Mouse (Mus musculus) midbrain, embryonic 13.5 days (tissue): ENCODE results near the gene Me1. TPM values are rescaled to one million over a fixed set of nuclear protein-coding genes. Genes with fewer than 3 reads are reported as not detected.
A peak's percentile ranks its signal among the peaks of the same experiment; 100 is the strongest.

Experiments
- ATAC-seq: fragments of 200-750 bp; cut with Nextera tagmentation; 2 replicates; pipeline ENCODE4 v1.8.0; 2017; ENCODE audit warnings: mild to moderate bottlenecking, moderate TSS enrichment, moderate library complexity
- H3K27ac ChIP-seq: fragments of 300-500 bp; sonication (generic); 2 replicates; pipeline ENCODE4 v1.5.1; 2015; ENCODE audit warnings: inconsistent platforms, mild to moderate bottlenecking, moderate library complexity
- H3K27me3 ChIP-seq: fragments of 300-500 bp; sonication (generic); 2 replicates; pipeline ENCODE4 v1.6.1; 2015; ENCODE audit warnings: mild to moderate bottlenecking, inconsistent platforms
- H3K36me3 ChIP-seq: fragments of 300-500 bp; sonication (generic); 2 replicates; pipeline ENCODE4 v1.6.1; 2015; ENCODE audit warnings: mild to moderate bottlenecking, inconsistent platforms
- H3K4me1 ChIP-seq: fragments of 300-500 bp; sonication (generic); replicated peaks from 2 replicates; pipeline ENCODE4 v1.6.1; 2015; ENCODE audit warnings: inconsistent platforms
- H3K4me2 ChIP-seq: fragments of 300-500 bp; sonication (generic); replicated peaks from 2 replicates; pipeline ENCODE4 v1.6.1; 2015; ENCODE audit warnings: moderate library complexity, mild to moderate bottlenecking, inconsistent platforms
- H3K4me3 ChIP-seq: fragments of 300-500 bp; sonication (generic); replicated peaks from 2 replicates; pipeline ENCODE4 v1.5.1; 2015; ENCODE audit warnings: mild to moderate bottlenecking, inconsistent platforms
- H3K9ac ChIP-seq: fragments of 300-500 bp; sonication (generic); replicated peaks from 2 replicates; pipeline ENCODE4 v1.6.1; 2015; ENCODE audit warnings: mild to moderate bottlenecking, inconsistent platforms
- H3K9me3 ChIP-seq: fragments of 300-500 bp; sonication (generic); 2 replicates; pipeline ENCODE4 v1.6.1; 2016; ENCODE audit warnings: mild to moderate bottlenecking, inconsistent platforms
- WGBS: fragments of 180-500 bp; shearing (Covaris S2); methylation state at CpG from one replicate; pipeline ENCODE4 v1.1.7; 2015; 5-methylcytosine and 5-hydroxymethylcytosine counted together
- polyA plus RNA-seq: library from polyadenylated mRNA; unstranded; fragments of >200 nt; fragmentation: Nextera tagmentation; extraction: Ambion mirVana; gene quantifications from 2 replicates; pipeline ENCODE4 v1.2.1, GENCODE M21; 2015

Me1 gene
- 18.7 and 20.1 TPM in 2 replicates for polyA plus RNA-seq

GRCm38 (mm10) chr9:86695818-86696261 lies at the start of gene Me1:
Gene Me1 (minus strand): TSS chr9:86695953.
- 0 out of 2 replicates have a peak within 1 kb of the TSS, but pooled peaks have one; percentile 30 for H3K27ac ChIP-seq
- peak; percentile 90 for ATAC-seq
- peak within 1 kb of the TSS; percentile 83 for H3K9ac ChIP-seq
- peak within 1 kb of the TSS; percentile 81 for H3K4me2 ChIP-seq
- H3K9me3 ChIP-seq, result no peaks in the 10 kb centered on the region
- H3K27me3 ChIP-seq, result no peaks in the 10 kb centered on the region
- WGBS, result 1% methylated on average over 46 of the region's 46 CpGs
- 0 out of 2 replicates have a peak, but pooled peaks cover 3% of the 10 kb centered on the region for H3K4me1 ChIP-seq
- H3K4me3 ChIP-seq, result peak within 1 kb of the TSS; percentile 76
- H3K36me3 ChIP-seq, result no peaks in the 10 kb centered on the region

GRCm38 (mm10) chr9:86744041-86744440 lies 48.3 kb upstream of the Me1 start:
- no peaks in the 10 kb centered on the region for H3K36me3 ChIP-seq
- 32% methylated on average over 5 of the region's 5 CpGs for WGBS
- H3K27me3 ChIP-seq, result peaks cover 10% of the 10 kb centered on the region
- H3K4me3 ChIP-seq, result no peak overlapping the region; the same call in 1 of the 2 replicates
- H3K9ac ChIP-seq, result no peak overlapping the region
- no peaks in the 10 kb centered on the region for H3K9me3 ChIP-seq
- no peak for ATAC-seq
- H3K4me2 ChIP-seq, result peak overlapping the region; percentile 67
- peaks cover 13% of the 10 kb centered on the region for H3K4me1 ChIP-seq
- no peak overlapping the region for H3K27ac ChIP-seq

GRCm38 (mm10) chr9:86742959-86743911 lies 47.5 kb upstream of the Me1 start, which contains the start of gene Prss35:
Gene Prss35 (plus strand): TSS chr9:86743649.
- Histone ChIP-seq H3K4me3 (peak within 1 kb of the TSS; percentile 39), H3K9me3 (no peaks in the 10 kb centered on the region), H3K9ac (peak within 1 kb of the TSS; percentile 59), H3K36me3 (no peaks in the 10 kb centered on the region), H3K27ac (no peak within 1 kb of the TSS), H3K27me3 (peaks cover 10% of the 10 kb centered on the region), H3K4me2 (peak within 1 kb of the TSS; percentile 67), H3K4me1 (peaks cover 13% of the 10 kb centered on the region)
- peak; percentile 90 for ATAC-seq
- whole genome bisulfite sequencing, result 2% methylated on average over 19 of the region's 19 CpGs

DNA sequence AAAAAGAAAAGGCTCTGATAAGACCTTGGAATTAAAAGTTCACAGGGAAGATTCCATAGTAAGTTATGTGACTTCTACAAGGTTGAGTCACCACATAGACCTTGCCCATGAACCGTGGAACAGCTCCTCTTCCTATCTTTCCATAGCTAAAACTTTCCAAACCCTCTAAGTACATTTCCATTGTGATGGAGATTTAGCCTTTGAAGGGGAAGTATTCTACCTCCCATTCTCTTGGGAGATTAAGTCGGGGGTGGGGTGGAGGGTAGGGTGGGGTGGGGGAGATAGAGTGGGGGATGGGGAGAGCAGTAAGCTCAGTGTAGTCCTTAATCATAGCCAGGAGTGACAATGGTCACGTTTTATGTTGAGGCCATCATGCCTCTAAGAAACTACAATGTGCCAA lies 44.2 kb upstream of the Me1 start:
- Histone ChIP-seq H3K27me3 (peaks cover 10% of the 10 kb centered on the region), H3K36me3 (no peaks in the 10 kb centered on the region), H3K9ac (no peak overlapping the region), H3K27ac (no peak overlapping the region), H3K4me1 (peaks cover 13% of the 10 kb centered on the region), H3K9me3 (no peaks in the 10 kb centered on the region), H3K4me2 (no peak overlapping the region), H3K4me3 (no peak overlapping the region)
- no peak for ATAC-seq
- 10% methylated on average over 3 of the region's 3 CpGs for WGBS

- H3K9ac ChIP-seq, result no peak overlapping the region
- no peaks in the 10 kb centered on the region for H3K9me3 ChIP-seq
- H3K36me3 ChIP-seq, result no peaks in the 10 kb centered on the region
- H3K27me3 ChIP-seq, result no peaks in the 10 kb centered on the region
- 95% methylated on average over 8 of the region's 8 CpGs for WGBS
- no peak overlapping the region for H3K4me3 ChIP-seq
- H3K4me2 ChIP-seq, result no peak overlapping the region
- H3K27ac ChIP-seq, result no peak overlapping the region
- peaks cover 11% of the 10 kb centered on the region for H3K4me1 ChIP-seq
- no peak for ATAC-seq
These were observed 43.0 kb upstream of the Me1 start for GRCm38 (mm10) chr9:86738801-86739200.

DNA sequence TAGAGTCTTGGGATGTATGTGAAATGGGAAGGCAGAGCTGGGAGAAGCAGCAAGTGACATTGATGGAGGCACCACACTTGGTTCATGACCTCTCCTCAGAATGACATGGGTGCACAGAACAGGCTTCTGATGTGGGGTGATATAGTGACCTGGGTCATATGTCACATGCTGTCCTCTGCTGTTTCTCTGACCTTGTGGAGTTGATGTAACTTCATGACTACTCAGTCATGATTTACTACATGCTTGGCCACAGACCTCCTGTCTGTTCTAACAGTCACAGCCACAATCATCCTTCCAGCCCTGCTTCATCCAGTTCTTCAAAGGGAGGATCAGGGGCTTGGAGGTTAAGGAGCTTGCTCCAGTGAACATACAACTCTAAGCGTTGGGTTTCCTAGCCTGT lies 42.3 kb upstream of the Me1 start:
- Histone ChIP-seq H3K27me3 (no peaks in the 10 kb centered on the region), H3K4me2 (no peak overlapping the region), H3K9ac (no peak overlapping the region), H3K4me3 (no peak overlapping the region), H3K4me1 (peaks cover 3% of the 10 kb centered on the region), H3K27ac (no peak overlapping the region), H3K36me3 (no peaks in the 10 kb centered on the region), H3K9me3 (no peaks in the 10 kb centered on the region)
- ATAC-seq, result no peak
- 90% methylated on average over 1 of the region's 1 CpGs for WGBS

DNA sequence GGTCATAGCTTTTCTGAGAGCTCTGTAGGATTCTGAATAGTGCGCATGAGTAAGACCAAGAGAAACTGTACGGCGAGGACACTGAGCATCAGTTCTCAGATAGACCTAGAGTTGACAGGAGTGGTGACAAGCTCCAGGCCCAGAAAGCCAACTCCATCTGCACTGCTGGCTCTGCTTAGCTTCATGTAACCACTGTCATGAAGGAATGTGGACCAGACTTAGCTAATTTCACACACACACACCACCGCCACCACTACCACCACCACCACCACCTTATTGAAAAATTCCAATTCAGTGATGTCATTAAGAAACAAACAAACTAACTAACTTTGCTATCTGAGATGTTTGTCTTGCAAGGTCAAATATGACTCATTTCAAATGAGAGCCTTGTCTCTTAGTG lies 41.2 kb upstream of the Me1 start:
- no peak overlapping the region for H3K9ac ChIP-seq
- H3K4me2 ChIP-seq, result no peak overlapping the region
- 98% methylated on average over 4 of the region's 4 CpGs for WGBS
- H3K27me3 ChIP-seq, result no peaks in the 10 kb centered on the region
- no peaks in the 10 kb centered on the region for H3K36me3 ChIP-seq
- H3K4me3 ChIP-seq, result no peak overlapping the region
- H3K4me1 ChIP-seq, result no peaks in the 10 kb centered on the region
- ATAC-seq, result no peak
- no peaks in the 10 kb centered on the region for H3K9me3 ChIP-seq
- H3K27ac ChIP-seq, result no peak overlapping the region

DNA sequence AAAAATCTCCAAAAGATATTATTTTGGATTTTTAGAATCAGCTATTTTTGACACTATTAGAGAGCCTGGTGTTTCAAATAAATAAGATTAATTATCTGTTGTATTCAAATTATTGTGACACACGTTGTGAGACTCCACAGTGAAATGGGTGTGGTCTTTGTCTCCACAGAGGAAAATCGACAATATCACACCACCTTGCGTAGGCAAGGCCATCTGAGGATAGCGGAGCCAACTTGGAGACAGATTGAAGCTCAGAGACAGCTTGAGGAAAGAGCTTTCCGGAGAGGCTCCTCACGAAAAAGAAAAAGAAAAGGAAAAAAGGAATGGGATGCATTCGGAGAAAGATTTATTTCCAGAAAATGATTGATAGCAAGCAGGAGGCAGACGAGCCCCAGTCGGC lies 39.0 kb upstream of the Me1 start:
- no peak overlapping the region for H3K4me3 ChIP-seq
- no peaks in the 10 kb centered on the region for H3K27me3 ChIP-seq
- no peak overlapping the region for H3K4me2 ChIP-seq
- H3K27ac ChIP-seq, result no peak overlapping the region
- ATAC-seq, result no peak
- H3K9ac ChIP-seq, result no peak overlapping the region
- no peaks in the 10 kb centered on the region for H3K36me3 ChIP-seq
- no peaks in the 10 kb centered on the region for H3K4me1 ChIP-seq
- no peaks in the 10 kb centered on the region for H3K9me3 ChIP-seq
- WGBS, result 87% methylated on average over 9 of the region's 9 CpGs

DNA sequence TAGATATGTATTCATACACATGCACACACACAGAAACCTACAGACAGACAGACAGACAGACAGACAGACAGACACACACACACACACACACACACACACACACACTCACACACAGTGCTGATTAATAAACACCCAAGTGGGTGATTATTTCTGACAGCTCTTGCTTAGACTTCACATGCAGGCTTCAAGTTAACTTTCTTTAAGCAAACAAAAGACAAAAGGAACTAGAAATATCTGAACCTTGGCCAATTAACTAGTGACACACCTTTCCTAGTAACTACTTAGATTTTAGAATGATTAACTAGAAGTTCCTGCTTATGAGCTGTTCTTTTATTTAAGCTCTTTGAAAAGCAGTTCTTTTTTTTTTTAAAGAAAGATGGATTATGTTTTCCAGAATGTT lies 38.6 kb upstream of the Me1 start:
- Histone ChIP-seq H3K4me2 (no peak overlapping the region), H3K9me3 (no peaks in the 10 kb centered on the region), H3K4me1 (no peaks in the 10 kb centered on the region), H3K27ac (no peak overlapping the region), H3K4me3 (no peak overlapping the region), H3K27me3 (no peaks in the 10 kb centered on the region), H3K9ac (no peak overlapping the region), H3K36me3 (no peaks in the 10 kb centered on the region)
- no peak for ATAC-seq

DNA sequence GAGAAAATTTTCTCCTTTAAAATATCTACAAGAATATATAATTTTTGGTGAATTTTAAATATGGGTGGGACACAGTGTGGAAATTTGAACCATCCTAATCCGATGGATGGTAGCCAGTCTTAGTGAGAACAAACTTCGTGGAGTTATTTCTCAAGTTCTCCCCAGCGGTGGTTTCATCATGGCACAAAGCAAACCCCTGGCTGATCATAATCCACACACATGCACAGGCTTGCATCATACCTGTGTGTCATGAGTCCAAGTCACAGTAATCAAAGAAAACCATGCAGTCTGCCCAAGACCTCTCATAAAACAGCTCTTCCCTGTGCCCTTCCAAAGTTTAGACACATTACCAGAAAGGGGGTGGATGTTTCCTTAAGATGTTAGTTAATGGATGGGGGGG lies 34.1 kb upstream of the Me1 start:
- no peaks in the 10 kb centered on the region for H3K27me3 ChIP-seq
- H3K9me3 ChIP-seq, result no peaks in the 10 kb centered on the region
- H3K36me3 ChIP-seq, result no peaks in the 10 kb centered on the region
- no peak overlapping the region for H3K4me3 ChIP-seq
- no peak overlapping the region for H3K4me2 ChIP-seq
- no peak overlapping the region for H3K27ac ChIP-seq
- no peak for ATAC-seq
- no peaks in the 10 kb centered on the region; the same call in 1 of the 2 replicates for H3K4me1 ChIP-seq
- no peak overlapping the region for H3K9ac ChIP-seq
- WGBS, result 97% methylated on average over 3 of the region's 3 CpGs

DNA sequence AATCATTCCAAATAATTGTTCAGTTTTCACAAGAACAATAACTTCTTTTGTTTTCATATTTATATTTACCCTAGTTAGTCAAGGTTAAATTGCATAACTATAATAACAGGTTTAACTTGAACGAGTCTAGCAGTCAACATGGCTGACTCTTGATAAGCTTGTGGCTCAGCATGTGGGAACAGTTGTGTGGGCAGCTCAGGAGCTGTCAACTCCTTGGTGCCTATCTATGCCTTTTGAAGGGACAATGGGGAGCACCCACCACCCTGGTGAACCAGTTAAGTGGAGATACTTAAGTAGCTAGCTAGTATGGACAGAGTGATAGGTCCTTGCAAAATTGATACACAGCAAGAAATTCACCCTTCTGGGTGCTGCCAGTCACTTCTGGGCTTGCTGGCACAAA lies 33.3 kb upstream of the Me1 start:
- no peak overlapping the region for H3K4me3 ChIP-seq
- H3K4me1 ChIP-seq, result no peaks in the 10 kb centered on the region; the same call in 1 of the 2 replicates
- H3K9ac ChIP-seq, result no peak overlapping the region
- no peaks in the 10 kb centered on the region for H3K9me3 ChIP-seq
- no peak overlapping the region for H3K27ac ChIP-seq
- H3K36me3 ChIP-seq, result no peaks in the 10 kb centered on the region
- no peak for ATAC-seq
- no peak overlapping the region for H3K4me2 ChIP-seq
- 67% methylated on average over 1 of the region's 1 CpGs for WGBS
- H3K27me3 ChIP-seq, result no peaks in the 10 kb centered on the region

DNA sequence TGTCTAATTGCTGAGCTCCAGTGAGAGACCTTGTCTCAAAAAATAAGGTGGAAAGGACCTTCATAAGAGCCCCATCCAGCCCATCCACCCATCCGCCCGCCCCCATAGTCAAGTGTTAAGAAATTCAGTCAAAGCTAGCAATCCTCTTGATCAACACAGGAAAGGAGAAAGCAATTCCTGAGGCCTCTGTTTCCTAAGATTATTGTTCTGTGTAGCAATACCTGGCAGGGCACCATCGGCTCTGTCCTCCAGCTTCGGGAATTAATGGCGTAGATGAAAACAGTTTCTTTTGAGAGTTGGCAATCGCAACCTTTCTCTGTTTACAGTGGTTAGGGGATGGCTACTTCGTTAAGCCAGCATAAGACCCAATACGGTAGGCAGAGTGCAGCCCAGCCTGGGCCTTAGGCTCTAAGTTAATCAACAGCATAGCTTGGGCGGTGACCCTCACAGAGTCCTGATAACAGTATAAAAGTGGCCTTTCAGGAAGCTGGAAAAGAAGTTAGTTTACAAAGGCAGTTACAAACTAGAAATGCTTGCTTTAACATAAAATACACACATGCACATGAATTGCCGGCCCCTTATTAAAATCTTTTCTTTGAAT lies 32.6 kb upstream of the Me1 start:
- Histone ChIP-seq H3K36me3 (no peaks in the 10 kb centered on the region), H3K4me1 (no peaks in the 10 kb centered on the region; the same call in 1 of the 2 replicates), H3K27me3 (no peaks in the 10 kb centered on the region), H3K4me2 (no peak overlapping the region), H3K9me3 (no peaks in the 10 kb centered on the region), H3K27ac (no peak overlapping the region), H3K9ac (no peak overlapping the region), H3K4me3 (no peak overlapping the region)
- ATAC-seq, result no peak
- 90% methylated on average over 10 of the region's 10 CpGs for WGBS
